Mouse (Mus musculus) kidney, embryonic 15.5 days (tissue): ENCODE results near the gene Fam107b. TPM values are rescaled to one million over a fixed set of nuclear protein-coding genes. Genes with fewer than 3 reads are reported as not detected.

Source experiments
- ATAC-seq: fragments of 200-750 bp; cut with Nextera tagmentation; replicated peaks from 2 replicates; pipeline ENCODE4 v1.8.0; 2017; ENCODE audit warnings: moderate TSS enrichment; ENCODE audit not compliant: low FRiP score
- H3K27ac ChIP-seq: fragments of 300-500 bp; sonication (generic); 2 replicates; pipeline ENCODE4 v1.5.1; 2015; ENCODE audit warnings: mild to moderate bottlenecking, inconsistent platforms
- H3K27me3 ChIP-seq: fragments of 300-500 bp; sonication (generic); 2 replicates; pipeline ENCODE4 v1.6.1; 2015; ENCODE audit warnings: inconsistent platforms
- H3K36me3 ChIP-seq: fragments of 300-500 bp; sonication (generic); 2 replicates; pipeline ENCODE4 v1.6.1; 2015; ENCODE audit warnings: inconsistent platforms
- H3K4me1 ChIP-seq: fragments of 300-500 bp; sonication (generic); 2 replicates; pipeline ENCODE4 v1.6.1; 2015; ENCODE audit warnings: inconsistent platforms
- H3K4me2 ChIP-seq: fragments of 300-500 bp; sonication (generic); 2 replicates; pipeline ENCODE4 v1.6.1; 2015; ENCODE audit warnings: moderate library complexity, mild to moderate bottlenecking, inconsistent platforms
- H3K4me3 ChIP-seq: fragments of 300-500 bp; sonication (generic); replicated peaks from 2 replicates; pipeline ENCODE4 v1.5.1; 2015; ENCODE audit warnings: mild to moderate bottlenecking, inconsistent platforms
- H3K9ac ChIP-seq: fragments of 300-500 bp; sonication (generic); 2 replicates; pipeline ENCODE4 v1.6.1; 2015; ENCODE audit warnings: mild to moderate bottlenecking, inconsistent platforms
- H3K9me3 ChIP-seq: fragments of 300-500 bp; sonication (generic); replicated peaks from 2 replicates; pipeline ENCODE4 v1.6.1; 2016; ENCODE audit warnings: inconsistent platforms
- WGBS: fragments of 180-500 bp; shearing (Covaris S2); methylation state at CpG from one replicate; pipeline ENCODE4 v1.1.7; 2015; ENCODE audit warnings: mixed read lengths; 5-methylcytosine and 5-hydroxymethylcytosine counted together
- polyA plus RNA-seq: library from polyadenylated mRNA; unstranded; fragments of >200 nt; fragmentation: Nextera tagmentation; extraction: Ambion mirVana; gene quantifications from 2 replicates; pipeline ENCODE4 v1.2.1, GENCODE M21; 2015

Gene Fam107b
- polyA plus RNA-seq, 1 experiment from 2014 or later: 59.9 TPM

DNA sequence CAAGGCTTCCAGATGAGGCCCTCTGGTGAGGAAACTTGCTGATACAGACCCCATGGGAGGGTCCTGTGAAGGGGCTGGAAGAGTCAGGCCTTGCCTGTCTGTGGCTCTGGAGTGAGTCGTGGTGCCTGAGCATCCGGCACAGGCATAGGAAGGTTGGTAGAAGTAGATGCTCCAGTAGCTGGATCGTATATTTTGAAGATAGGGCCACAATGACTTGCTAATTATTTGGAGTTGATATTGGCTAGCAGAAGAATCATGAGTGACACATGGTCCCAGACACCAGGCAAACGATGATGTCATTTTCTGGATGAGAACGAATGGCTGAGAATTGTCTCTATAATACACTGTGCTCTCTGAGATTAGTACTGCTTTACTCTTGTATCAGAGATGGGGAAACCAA lies 150.8 kb downstream of the Fam107b start:
- H3K4me1 ChIP-seq: peaks cover 21% of the 10 kb centered on the region
- H3K4me3 ChIP-seq: no peak overlapping the region
- H3K36me3 ChIP-seq: no peaks in the 10 kb centered on the region
- H3K27ac ChIP-seq: no peak overlapping the region
- no peaks in the 10 kb centered on the region for H3K27me3 ChIP-seq
- 88% methylated on average over 5 of the region's 5 CpGs for WGBS
- no peak overlapping the region for H3K9ac ChIP-seq
- H3K4me2 ChIP-seq: no peak overlapping the region
- ATAC-seq: no peak
- no peaks in the 10 kb centered on the region for H3K9me3 ChIP-seq

DNA sequence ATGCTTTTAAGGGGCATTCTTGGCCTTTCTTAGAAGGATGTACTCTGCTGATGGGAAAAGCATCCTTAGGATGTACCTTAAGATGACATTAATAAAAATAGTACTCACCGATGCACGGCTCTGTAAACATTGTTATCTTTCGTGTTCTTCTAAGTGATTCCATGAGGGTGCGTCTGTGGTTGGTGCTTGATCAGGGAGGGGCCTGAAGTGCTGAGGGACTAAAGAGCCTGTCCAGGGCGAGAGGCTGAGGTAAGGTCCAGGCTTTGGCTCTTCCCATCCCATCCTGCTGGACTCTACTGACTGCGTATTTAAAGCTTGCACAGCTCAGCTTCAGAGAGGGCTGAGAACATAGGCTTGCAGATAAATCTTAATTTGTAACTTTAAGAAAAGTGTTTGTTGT lies 151.7 kb downstream of the Fam107b start:
- Histone ChIP-seq H3K27ac (no peak overlapping the region), H3K9me3 (no peaks in the 10 kb centered on the region), H3K4me1 (peaks cover 22% of the 10 kb centered on the region), H3K4me2 (no peak overlapping the region), H3K36me3 (no peaks in the 10 kb centered on the region), H3K27me3 (no peaks in the 10 kb centered on the region), H3K4me3 (no peak overlapping the region), H3K9ac (no peak overlapping the region)
- WGBS: 71% methylated on average over 6 of the region's 6 CpGs
- no peak for ATAC-seq

DNA sequence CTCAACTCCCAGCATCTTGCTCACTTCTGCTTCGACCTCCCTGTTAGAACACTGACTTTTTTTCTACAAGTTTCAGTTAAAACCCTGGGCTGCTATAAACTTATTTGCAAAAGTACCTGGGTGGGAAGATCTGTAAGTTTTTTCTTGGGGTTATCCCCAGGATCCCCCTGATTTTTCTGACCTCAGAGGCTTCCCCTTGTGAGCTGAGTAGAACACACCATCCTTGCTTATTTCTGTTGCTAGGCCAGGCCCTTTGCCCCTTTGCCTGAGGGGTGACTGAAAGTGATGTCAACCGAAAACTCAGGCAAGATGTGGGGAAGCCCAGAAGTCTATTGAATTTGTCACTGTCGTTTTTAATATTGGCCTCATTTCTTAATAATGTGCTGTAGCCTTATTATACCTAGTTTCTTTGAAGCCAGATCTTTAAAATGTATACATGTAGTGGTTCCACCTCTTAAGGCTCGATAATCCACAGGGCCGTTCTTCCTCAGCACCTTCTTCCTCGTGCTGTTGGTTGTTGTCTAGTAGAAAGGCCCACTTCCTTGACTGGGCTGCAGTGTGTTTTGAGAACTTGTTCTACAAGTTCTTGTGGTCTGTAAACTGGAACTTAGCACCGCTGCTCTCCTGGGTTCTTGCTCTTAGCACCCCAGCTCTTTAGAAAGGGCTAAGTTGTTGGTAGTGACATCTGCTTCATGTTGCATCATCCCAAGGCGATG lies 153.3 kb downstream of the Fam107b start:
- Histone ChIP-seq H3K4me2 (no peak overlapping the region), H3K9ac (no peak overlapping the region), H3K27ac (no peak overlapping the region), H3K27me3 (no peaks in the 10 kb centered on the region), H3K9me3 (no peaks in the 10 kb centered on the region), H3K4me3 (no peak overlapping the region), H3K36me3 (no peaks in the 10 kb centered on the region), H3K4me1 (peaks cover 21% of the 10 kb centered on the region)
- 85% methylated on average over 8 of the region's 8 CpGs for WGBS
- ATAC-seq: no peak

DNA sequence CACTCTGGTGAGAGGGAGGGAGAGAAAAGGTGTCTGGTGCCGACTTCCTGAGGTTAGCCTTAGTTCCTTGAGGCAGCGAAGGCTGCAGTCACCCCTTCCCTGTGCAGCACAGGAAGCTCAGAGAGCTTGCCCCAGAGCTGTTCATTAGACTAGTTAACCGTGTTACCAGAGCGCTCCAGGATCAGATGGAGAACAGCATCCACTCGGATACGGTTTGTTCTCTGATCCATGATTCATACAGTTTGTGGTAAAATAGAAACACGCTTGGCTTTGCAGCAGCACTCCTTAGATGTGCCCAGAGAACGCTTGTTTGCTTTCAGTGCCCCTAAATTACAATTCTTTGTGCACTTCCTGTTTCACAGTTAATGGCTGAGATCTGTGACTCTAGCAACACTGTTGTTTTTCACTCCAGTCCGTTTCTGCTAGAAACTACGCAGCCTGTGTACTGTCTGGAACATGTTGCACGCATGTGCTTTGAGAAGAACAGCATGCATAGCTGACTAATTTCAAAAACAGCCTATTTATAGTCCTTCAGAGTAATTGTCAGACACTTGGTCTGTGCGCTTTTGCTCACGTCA lies 156.3 kb downstream of the Fam107b start:
- Histone ChIP-seq H3K4me1 (peaks cover 33% of the 10 kb centered on the region), H3K4me3 (no peak overlapping the region), H3K9ac (0 out of 2 replicates have a peak overlapping the region, but pooled peaks have one; percentile 23), H3K4me2 (peak overlapping the region; percentile 44), H3K9me3 (no peaks in the 10 kb centered on the region), H3K27ac (peak overlapping the region; percentile 83), H3K36me3 (no peaks in the 10 kb centered on the region), H3K27me3 (no peaks in the 10 kb centered on the region)
- 0 out of 2 replicates have a peak, but pooled peaks have one; percentile 27 for ATAC-seq
- WGBS: 28% methylated on average over 13 of the region's 13 CpGs

DNA sequence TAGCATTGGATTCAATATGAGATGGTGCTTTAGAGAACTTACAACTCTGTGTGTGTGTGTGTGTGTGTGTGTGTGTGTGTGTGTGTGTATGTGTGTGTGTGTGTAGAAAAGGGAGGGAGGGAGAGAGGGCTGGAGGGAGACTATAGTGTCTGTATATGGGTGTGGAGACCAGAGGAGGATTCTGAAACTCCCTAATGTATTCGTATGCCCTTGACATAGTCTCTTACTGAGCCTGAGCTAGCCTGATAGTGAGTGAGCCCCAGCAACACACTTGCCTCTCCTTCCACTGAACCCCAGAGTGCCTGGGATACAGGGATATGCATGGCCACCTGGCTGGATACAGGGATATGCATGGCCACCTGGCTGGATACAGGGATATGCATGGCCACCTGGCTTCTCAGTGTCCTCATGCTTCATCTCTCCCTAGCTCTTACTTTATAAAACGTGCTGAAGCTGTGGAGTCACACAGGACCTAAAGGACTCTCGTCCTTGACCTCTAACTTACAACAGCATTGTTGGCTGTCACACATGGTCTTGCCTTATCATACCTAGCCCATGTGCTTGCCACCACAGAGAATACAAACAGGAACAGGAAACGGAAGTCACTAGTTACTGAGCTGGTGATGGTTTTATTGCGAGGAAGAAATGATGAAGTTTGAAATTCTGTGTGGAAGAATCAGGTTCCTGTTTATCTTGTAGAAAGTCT lies 157.1 kb downstream of the Fam107b start:
- Histone ChIP-seq H3K27ac (peak overlapping the region; percentile 83; the same call in 1 of the 2 replicates), H3K4me2 (no peak overlapping the region), H3K27me3 (no peaks in the 10 kb centered on the region), H3K4me3 (no peak overlapping the region), H3K36me3 (no peaks in the 10 kb centered on the region), H3K9ac (no peak overlapping the region), H3K4me1 (peaks cover 33% of the 10 kb centered on the region), H3K9me3 (no peaks in the 10 kb centered on the region)
- ATAC-seq: 0 out of 2 replicates have a peak, but pooled peaks have one; percentile 22
- 66% methylated on average over 5 of the region's 5 CpGs for WGBS

DNA sequence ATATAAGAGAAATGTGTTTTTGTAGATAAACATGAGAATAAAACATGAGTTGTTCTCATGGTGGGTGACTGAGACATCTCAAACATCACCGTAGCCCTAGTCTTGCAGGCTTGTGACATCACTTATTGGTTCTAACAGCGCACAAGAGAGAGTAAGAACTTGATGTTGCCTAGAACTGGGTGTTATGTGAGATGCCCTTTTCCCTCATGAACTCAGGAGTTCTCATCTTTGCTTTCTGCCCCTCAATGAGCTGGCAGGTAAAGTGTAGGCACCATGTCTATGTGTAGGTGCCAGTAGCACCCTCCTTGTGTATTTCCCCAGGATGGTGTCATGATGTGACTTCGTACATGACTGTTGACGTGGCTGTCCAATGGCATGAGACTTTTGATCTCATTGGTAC lies 157.8 kb downstream of the Fam107b start:
- no peak for ATAC-seq
- H3K27me3 ChIP-seq: no peaks in the 10 kb centered on the region
- peaks cover 33% of the 10 kb centered on the region for H3K4me1 ChIP-seq
- no peak overlapping the region for H3K4me3 ChIP-seq
- H3K9me3 ChIP-seq: no peaks in the 10 kb centered on the region
- no peak overlapping the region for H3K4me2 ChIP-seq
- H3K27ac ChIP-seq: no peak overlapping the region
- H3K36me3 ChIP-seq: no peaks in the 10 kb centered on the region
- H3K9ac ChIP-seq: no peak overlapping the region
- 97% methylated on average over 4 of the region's 4 CpGs for WGBS

DNA sequence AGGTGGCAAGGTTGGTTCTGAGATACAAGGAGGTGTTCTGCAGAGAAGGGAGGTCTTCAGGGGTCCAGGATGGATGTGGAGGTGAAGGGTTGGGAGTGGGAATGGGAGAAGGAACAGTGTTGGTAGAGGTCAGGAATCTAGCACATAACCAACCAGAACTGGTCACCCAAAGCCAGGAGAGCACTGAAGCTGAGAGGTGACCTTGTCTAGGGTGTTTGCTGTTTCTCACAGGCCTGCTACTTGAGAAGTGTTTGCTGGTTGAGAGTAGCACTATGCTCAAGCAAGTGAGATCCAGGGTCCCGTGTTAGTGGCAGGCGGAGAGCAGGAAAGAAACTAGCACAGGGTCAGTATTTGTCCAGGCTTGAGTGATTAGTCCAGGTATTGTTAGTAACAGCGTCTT lies 159.3 kb downstream of the Fam107b start:
- Histone ChIP-seq H3K4me1 (peaks cover 33% of the 10 kb centered on the region), H3K4me2 (no peak overlapping the region), H3K9ac (no peak overlapping the region), H3K27ac (peak overlapping the region; percentile 49; the same call in 1 of the 2 replicates), H3K4me3 (no peak overlapping the region), H3K9me3 (no peaks in the 10 kb centered on the region), H3K27me3 (no peaks in the 10 kb centered on the region), H3K36me3 (no peaks in the 10 kb centered on the region)
- 69% methylated on average over 3 of the region's 3 CpGs for WGBS
- ATAC-seq: no peak

DNA sequence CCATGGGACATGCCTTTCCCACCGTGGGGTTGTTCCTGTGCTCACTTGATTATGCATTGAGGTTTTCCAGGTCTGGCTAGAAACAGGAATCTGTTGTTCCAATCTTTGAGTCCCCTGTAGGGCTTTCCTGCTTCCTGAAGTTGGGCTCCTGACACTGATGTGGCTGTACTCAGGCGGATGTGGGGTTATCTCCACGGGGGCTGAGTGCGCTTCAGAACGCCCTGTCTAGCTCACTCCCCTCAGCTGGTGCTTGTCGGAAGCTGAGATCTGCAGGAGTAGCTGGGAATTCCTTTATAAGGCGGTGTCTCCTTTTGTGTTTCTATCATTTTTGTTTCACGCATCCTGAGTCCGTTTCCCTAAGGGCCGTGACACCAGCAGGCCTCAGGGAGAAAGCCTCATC lies 160.5 kb downstream of the Fam107b start:
- peak overlapping the region; percentile 49 for H3K27ac ChIP-seq
- no peaks in the 10 kb centered on the region for H3K27me3 ChIP-seq
- H3K36me3 ChIP-seq: no peaks in the 10 kb centered on the region
- H3K4me2 ChIP-seq: peak overlapping the region; percentile 24; the same call in 1 of the 2 replicates
- no peak overlapping the region for H3K9ac ChIP-seq
- no peaks in the 10 kb centered on the region for H3K9me3 ChIP-seq
- WGBS: 54% methylated on average over 10 of the region's 10 CpGs
- no peak; the same call in 1 of the 2 replicates for ATAC-seq
- peaks cover 35% of the 10 kb centered on the region for H3K4me1 ChIP-seq
- H3K4me3 ChIP-seq: no peak overlapping the region

DNA sequence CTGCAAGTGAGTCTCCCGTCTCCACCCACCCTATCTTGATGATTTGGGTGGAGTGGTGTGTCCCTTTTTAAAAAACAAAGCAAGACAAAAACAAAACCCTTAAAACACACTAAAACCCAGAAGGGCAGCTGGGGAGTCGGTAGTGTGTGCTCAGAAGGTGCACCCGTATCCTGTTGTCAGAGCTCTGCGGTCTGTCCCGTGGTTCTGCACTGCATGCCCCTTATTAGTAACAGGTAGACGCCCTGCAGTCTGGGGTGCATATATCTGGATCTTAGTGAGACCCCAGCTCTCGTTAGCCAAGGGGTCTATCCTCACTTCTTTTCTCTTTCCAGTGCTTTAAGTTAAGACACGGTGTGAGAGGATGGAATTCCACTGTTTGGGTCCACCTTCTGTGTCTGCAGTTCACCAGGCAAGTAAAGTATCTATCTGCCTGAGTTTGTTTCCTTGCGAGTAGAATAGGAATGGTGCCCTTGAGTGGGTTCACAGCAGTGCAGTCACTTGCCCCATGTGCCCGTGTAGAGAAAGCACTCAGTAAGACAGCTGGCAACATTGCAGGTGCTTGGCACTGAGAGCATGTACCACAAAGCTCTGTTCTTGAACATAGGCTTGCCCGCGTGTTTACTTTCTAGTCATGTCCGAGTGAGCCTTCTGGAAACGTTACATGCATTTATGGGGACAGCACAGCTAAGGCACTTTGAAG lies 161.2 kb downstream of the Fam107b start:
- H3K9ac ChIP-seq: no peak overlapping the region
- ATAC-seq: no peak
- H3K4me2 ChIP-seq: no peak overlapping the region
- H3K36me3 ChIP-seq: no peaks in the 10 kb centered on the region
- peak overlapping the region; percentile 49; the same call in 1 of the 2 replicates for H3K27ac ChIP-seq
- H3K9me3 ChIP-seq: no peaks in the 10 kb centered on the region
- WGBS: 90% methylated on average over 14 of the region's 14 CpGs
- H3K4me1 ChIP-seq: peaks cover 36% of the 10 kb centered on the region
- H3K4me3 ChIP-seq: no peak overlapping the region
- H3K27me3 ChIP-seq: no peaks in the 10 kb centered on the region

DNA sequence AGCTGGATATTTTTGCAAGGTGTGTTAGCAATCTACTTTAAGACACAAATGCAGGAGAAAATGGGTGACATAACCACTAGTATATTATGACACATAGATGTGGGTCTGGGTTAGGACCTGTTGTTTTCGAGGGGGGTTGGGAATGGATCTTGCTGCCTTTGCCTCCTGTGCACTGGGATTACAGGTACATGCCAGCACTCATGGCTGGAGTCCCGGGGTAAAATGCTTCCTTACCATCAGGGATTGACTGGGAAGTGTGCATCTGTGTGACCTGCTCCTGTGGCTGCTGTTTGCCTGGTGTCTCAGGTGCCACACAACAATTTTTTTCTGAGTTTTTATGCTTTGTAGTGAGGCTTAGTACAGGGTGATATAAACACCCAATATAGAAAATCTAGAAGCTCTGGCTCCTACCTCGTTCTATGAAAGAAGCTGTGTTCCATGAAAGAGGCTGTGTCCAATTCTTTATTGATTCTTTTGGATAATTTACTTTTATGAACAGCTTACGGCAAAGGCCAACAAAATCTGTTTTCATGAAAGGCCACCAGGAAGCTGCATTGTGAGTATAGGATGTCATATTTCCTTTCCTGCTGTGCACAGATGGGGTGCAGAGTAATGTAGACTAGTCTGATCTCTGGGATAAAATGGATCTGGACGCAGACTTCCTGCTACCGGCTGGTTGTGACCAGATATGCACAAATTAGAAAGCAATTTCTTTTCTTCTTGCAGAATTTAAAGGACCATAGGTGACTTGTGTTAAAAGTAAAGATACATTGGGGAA lies 167.8 kb downstream of the Fam107b start:
- H3K4me2 ChIP-seq: no peak overlapping the region
- no peak overlapping the region for H3K9ac ChIP-seq
- H3K9me3 ChIP-seq: no peaks in the 10 kb centered on the region
- H3K36me3 ChIP-seq: no peaks in the 10 kb centered on the region
- H3K4me1 ChIP-seq: peaks cover 46% of the 10 kb centered on the region
- H3K27ac ChIP-seq: peak overlapping the region; percentile 37; the same call in 1 of the 2 replicates
- no peak overlapping the region for H3K4me3 ChIP-seq
- 61% methylated on average over 6 of the region's 6 CpGs for WGBS
- no peak for ATAC-seq
- H3K27me3 ChIP-seq: no peaks in the 10 kb centered on the region

DNA sequence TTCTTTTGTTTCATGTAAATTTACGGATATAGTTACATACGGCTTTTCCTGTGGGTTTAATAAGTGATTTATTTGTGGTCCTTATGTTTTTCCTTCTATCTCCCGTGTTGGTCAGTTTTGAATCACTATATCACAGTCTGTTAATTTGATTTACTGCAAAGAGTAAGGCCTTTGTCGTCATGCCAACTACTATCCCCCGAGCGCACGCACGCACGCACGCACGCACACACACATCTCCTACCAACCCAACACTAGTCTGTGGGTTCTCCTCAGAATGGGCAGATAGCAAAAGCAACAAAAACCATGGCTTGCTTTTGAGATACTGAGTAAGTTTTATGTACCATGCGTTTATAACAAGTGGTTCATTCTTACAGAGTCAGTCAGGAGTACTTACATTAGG lies 168.4 kb downstream of the Fam107b start:
- H3K36me3 ChIP-seq: no peaks in the 10 kb centered on the region
- H3K9me3 ChIP-seq: no peaks in the 10 kb centered on the region
- peaks cover 46% of the 10 kb centered on the region for H3K4me1 ChIP-seq
- H3K4me3 ChIP-seq: no peak overlapping the region
- no peak for ATAC-seq
- no peak overlapping the region for H3K4me2 ChIP-seq
- H3K9ac ChIP-seq: no peak overlapping the region
- H3K27me3 ChIP-seq: no peaks in the 10 kb centered on the region
- WGBS: 49% methylated on average over 12 of the region's 12 CpGs
- H3K27ac ChIP-seq: no peak overlapping the region
